Comparison of ENCODE assay signal across 12 mouse cellular contexts in the genomic region with DNA sequence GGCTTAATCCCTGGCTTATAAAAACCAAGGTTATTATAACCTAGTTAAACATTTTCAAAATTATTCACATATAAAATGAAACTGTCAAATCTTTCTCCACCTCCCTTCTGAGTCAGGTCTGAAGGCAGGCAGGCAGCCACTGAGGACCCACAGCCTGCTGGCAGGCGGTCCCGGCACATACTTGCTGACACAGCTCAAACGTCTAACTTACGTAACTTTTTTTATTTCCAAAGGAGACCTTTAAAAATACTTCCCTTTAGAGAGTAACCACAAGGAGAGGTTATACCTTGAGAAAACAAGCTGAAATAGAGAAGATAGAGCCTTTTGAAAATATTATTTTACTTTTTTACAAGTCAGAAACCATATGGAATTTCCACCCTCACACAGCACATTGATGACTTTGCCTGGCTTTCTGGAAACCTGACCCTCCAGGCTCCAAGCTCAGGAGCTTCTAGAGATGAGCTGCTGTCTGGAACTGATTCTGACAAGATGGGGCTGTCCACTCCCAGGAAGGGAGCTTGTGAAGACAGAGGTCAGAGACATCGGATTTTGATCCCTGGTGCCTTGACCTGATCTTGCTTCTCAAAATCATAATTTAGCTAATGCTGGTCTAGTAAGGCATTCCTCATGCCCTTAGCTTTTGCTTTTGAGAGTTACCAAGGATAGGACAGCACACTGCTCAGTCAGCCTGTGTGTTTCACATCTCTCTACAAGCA. TPM values are rescaled to one million over a fixed set of nuclear protein-coding genes. Genes with fewer than 3 reads are reported as not detected.
DNase-seq lines count a peak whose midpoint lies in the region; ATAC-seq lines count a peak whose summit lies in the region.
"Had no signal": no experiment of that assay in that cellular context is flagged by ENCODE, and none has a peak within 500 bp of the region (broad histone marks: within the 10 kb centered on the region; RNA-seq: fewer than 3 reads in every experiment).

No protein-coding gene starts in this region.

- H3K36me3 ChIP-seq in embryonic facial prominence, embryonic 11.5 days (replicated peaks; ENCODE audit: control insufficient read depth, insufficient read depth, low read depth, low read length) = no peaks in the 10 kb centered on the region
- H3K36me3 ChIP-seq in embryonic facial prominence, embryonic 10.5 days (replicated peaks) = no peaks in the 10 kb centered on the region
- H3K36me3 ChIP-seq: midbrain, embryonic 12.5 days had no signal

- H3K4me1 ChIP-seq in embryonic facial prominence, embryonic 11.5 days (ENCODE audit: control insufficient read depth, insufficient read depth, low read length) = peaks cover 2% of the 10 kb centered on the region; the same call in 1 of the 2 replicates
- peaks cover 32% of the 10 kb centered on the region for H3K4me1 ChIP-seq in embryonic facial prominence, embryonic 10.5 days
- H3K4me1 ChIP-seq: midbrain, embryonic 12.5 days had no signal

- no peak overlapping the region for H3K4me3 ChIP-seq in embryonic facial prominence, embryonic 11.5 days (ENCODE audit: low read depth, low read length)
- no peak overlapping the region for H3K4me3 ChIP-seq in embryonic facial prominence, embryonic 10.5 days
- H3K4me3 ChIP-seq: midbrain, embryonic 12.5 days had no signal

- no peak overlapping the region for H3K9ac ChIP-seq in embryonic facial prominence, embryonic 11.5 days (replicated peaks; ENCODE audit: low read length)
- H3K9ac ChIP-seq: hindbrain, embryonic 14.5 days; midbrain, embryonic 12.5 days had no signal

- no peak overlapping the region for H3K4me2 ChIP-seq in embryonic facial prominence, embryonic 11.5 days (ENCODE audit: low read depth, low read length)
- H3K4me2 ChIP-seq: hindbrain, embryonic 14.5 days; midbrain, embryonic 12.5 days had no signal

- intact Hi-C loops in heart, postnatal 10 days (cut with DNase I) = no loop called here

- no peak for ATAC-seq in embryonic facial prominence, embryonic 11.5 days (replicated peaks; ENCODE audit: insufficient number of reproducible peaks, low FRiP score, low TSS enrichment, low read depth)
- no peak for ATAC-seq in activated CD4-positive, CD25-positive, alpha-beta regulatory T cell, adult 4 months
- ATAC-seq: CD4-positive, CD25-positive, alpha-beta regulatory T cell, adult 4 months had no signal

- 25% methylated on average over 5 of the region's 5 CpGs for WGBS in embryonic facial prominence, embryonic 11.5 days
- WGBS in embryonic facial prominence, embryonic 10.5 days = 59% methylated on average over 5 of the region's 5 CpGs

- no peaks in the 10 kb centered on the region for H3K9me3 ChIP-seq in embryonic facial prominence, embryonic 11.5 days (replicated peaks; ENCODE audit: control insufficient read depth, low read length)
- H3K9me3 ChIP-seq in embryonic facial prominence, embryonic 10.5 days = no peaks in the 10 kb centered on the region
- H3K9me3 ChIP-seq: midbrain, embryonic 12.5 days had no signal

- no peaks in the 10 kb centered on the region for H3K27me3 ChIP-seq in embryonic facial prominence, embryonic 11.5 days (ENCODE audit: control insufficient read depth, insufficient read depth, low read length)
- H3K27me3 ChIP-seq in embryonic facial prominence, embryonic 10.5 days (replicated peaks; ENCODE audit: low read depth, poor library complexity, severe bottlenecking) = no peaks in the 10 kb centered on the region
- H3K27me3 ChIP-seq: midbrain, embryonic 12.5 days had no signal

- H3K27ac ChIP-seq in embryonic facial prominence, embryonic 11.5 days (replicated peaks; ENCODE audit: low read depth, low read length) = no peak overlapping the region
- no peak overlapping the region; the same call in 1 of the 2 replicates for H3K27ac ChIP-seq in embryonic facial prominence, embryonic 10.5 days (replicated peaks)
- H3K27ac ChIP-seq: hindbrain, embryonic 14.5 days; midbrain, embryonic 12.5 days had no signal

- peak; percentile 43 for DNase-seq in embryonic facial prominence, embryonic 11.5 days (ENCODE audit: low spot score)
- DNase-seq in embryonic facial prominence, embryonic 10.5 days (ENCODE audit: low spot score) = no peak
- DNase-seq in 3134 (ENCODE audit: extremely low read depth, insufficient read length, low spot score) = peak; percentile 45
- peak; percentile 31 for DNase-seq in brain, adult 2 months (ENCODE audit: low read depth, low spot score)
- DNase-seq in kidney, postnatal 25 days = peak; percentile 54 to 80
- no peak for DNase-seq in cerebellum, postnatal 14 days
- no peak for DNase-seq in heart, postnatal 10 days
- DNase-seq: gastrocnemius, postnatal 14 days had no signal

RNA-seq across cellular contexts. Expression of gene E2f7, which starts 59.9 kb away (rescaled TPM):
- 33.1 and 34.0 TPM in 2 replicates for polyA plus RNA-seq in embryonic facial prominence, embryonic 11.5 days (2014; fragmentation: Nextera tagmentation; extraction: Ambion mirVana)
- polyA plus RNA-seq in embryonic facial prominence, embryonic 10.5 days (2016; fragmentation: Nextera tagmentation; extraction: Ambion mirVana) = 41.9 and 42.4 TPM in 2 replicates
- polyA plus RNA-seq in activated CD4-positive, CD25-positive, alpha-beta regulatory T cell, adult 4 months (2017; shearing (Covaris generic)) = 1 to 10 TPM; 1.5 to 3.2 TPM
- 1 to 10 TPM; 6.8 to 7.0 TPM for total RNA-seq in heart, postnatal 10 days (2021)

Comparison
In these comparisons a context has a peak if more than half of its experiments do, and no peak if none do; other contexts are left out.
1. DNase-seq: peak in embryonic facial prominence, embryonic 11.5 days (single experiment), 3134 (single experiment), brain, adult 2 months (single experiment) and kidney, postnatal 25 days (2 of 2); none in embryonic facial prominence, embryonic 10.5 days (single experiment), cerebellum, postnatal 14 days (0 of 2) and heart, postnatal 10 days (0 of 2).